Mouse (Mus musculus) CH12.LX (cell line): ENCODE results near the gene Igfals. TPM values are rescaled to one million over a fixed set of nuclear protein-coding genes. Genes with fewer than 3 reads are reported as not detected.

Experiments used
- DNase-seq: peaks from one replicate; pipeline ENCODE4 v3.0.0-alpha.2; 2013; ENCODE audit errors: extremely low read depth
- H3K27ac ChIP-seq: 2 replicates; pipeline ENCODE4 v1.5.1; 2012; ENCODE audit warnings: low read depth, mild to moderate bottlenecking, control low read depth, moderate library complexity; ENCODE audit not compliant: insufficient read depth
- H3K27me3 ChIP-seq: replicated peaks from 2 replicates; pipeline ENCODE3; 2012; ENCODE audit warnings: inconsistent platforms
- H3K36me3 ChIP-seq, 2 experiments: replicated peaks in 1 of 2; 2 replicates each; pipeline versions ENCODE3 to v1.6.1; 2012; ENCODE audit warnings: inconsistent platforms in 1 of 2, low read length in 1 of 2, mild to moderate bottlenecking in 1 of 2, mixed read lengths in 1 of 2, moderate library complexity in 1 of 2; ENCODE audit not compliant: control insufficient read depth in 1 of 2, insufficient read depth in 1 of 2
- H3K4me1 ChIP-seq, 2 experiments: 2 replicates each; pipeline ENCODE4 v1.6.1; 2012; ENCODE audit warnings: inconsistent platforms in 1 of 2, moderate library complexity in 1 of 2; ENCODE audit not compliant: insufficient read depth in 2 of 2, control insufficient read depth in 1 of 2
- H3K4me2 ChIP-seq: 2 replicates; pipeline ENCODE4 v1.6.1; 2012; ENCODE audit warnings: low read depth, mild to moderate bottlenecking, control low read depth; ENCODE audit not compliant: poor library complexity, insufficient read depth, severe bottlenecking
- H3K4me3 ChIP-seq, 3 experiments: fragments of 150-350 bp in 1 of 3; sonication (generic) in 1 of 3; replicated peaks in 1 of 3; 2 replicates each; pipeline versions ENCODE3 to v1.5.1; 2011 to 2012; ENCODE audit warnings: low read depth in 2 of 3, low read length in 2 of 3, mild to moderate bottlenecking in 2 of 3, moderate library complexity in 2 of 3, control low read depth in 1 of 3, improper control_type of control experiment in 1 of 3, inconsistent platforms in 1 of 3, mixed read lengths in 1 of 3; ENCODE audit not compliant: poor library complexity in 1 of 3
- H3K79me2 ChIP-seq: replicated peaks from 2 replicates; pipeline ENCODE4 v1.6.1; 2012; ENCODE audit warnings: mild to moderate bottlenecking, moderate library complexity; ENCODE audit not compliant: control insufficient read depth, poor library complexity, insufficient read depth, severe bottlenecking; ENCODE audit errors: extremely low read depth
- H3K9ac ChIP-seq: 2 replicates; pipeline ENCODE4 v1.6.1; 2012; ENCODE audit warnings: low read depth, mild to moderate bottlenecking, control low read depth, moderate library complexity; ENCODE audit not compliant: insufficient read depth
- H3K9me3 ChIP-seq: replicated peaks from 2 replicates; pipeline ENCODE3; 2012; ENCODE audit warnings: low read length, inconsistent platforms, mixed read lengths
- BHLHE40 ChIP-seq: IDR thresholded peaks from 2 replicates; pipeline ENCODE4 v1.6.1; 2011; ENCODE audit warnings: mild to moderate bottlenecking, low read depth, low read length, improper control_type of control experiment
- CHD1 ChIP-seq: IDR thresholded peaks from 2 replicates; pipeline ENCODE4 v1.6.1; 2012; ENCODE audit warnings: low read depth, low read length, improper control_type of control experiment, inconsistent platforms
- CHD2 ChIP-seq: IDR thresholded peaks from 2 replicates; pipeline ENCODE4 v1.6.1; 2011; ENCODE audit warnings: low read length, improper control_type of control experiment
- CTCF ChIP-seq, 2 experiments: IDR thresholded peaks in 1 of 2; conservative IDR thresholded peaks in 1 of 2; 2 replicates each; pipeline ENCODE4 v1.5.1; 2011 to 2012; ENCODE audit warnings: low read depth in 2 of 2, low read length in 2 of 2, improper control_type of control experiment in 1 of 2, inconsistent platforms in 1 of 2, mild to moderate bottlenecking in 1 of 2, moderate library complexity in 1 of 2
- E2F4 ChIP-seq: IDR thresholded peaks from 2 replicates; pipeline ENCODE4 v1.6.1; 2011; ENCODE audit warnings: low read depth, low read length, improper control_type of control experiment; ENCODE audit not compliant: insufficient replicate concordance
- ELF1 ChIP-seq: IDR thresholded peaks from 2 replicates; pipeline ENCODE4 v1.6.1; 2014; ENCODE audit warnings: low read depth, mild to moderate bottlenecking, inconsistent platforms, low read length, improper control_type of control experiment
- EP300 ChIP-seq: IDR thresholded peaks from 2 replicates; pipeline ENCODE4 v1.6.1; 2011; ENCODE audit warnings: low read length, improper control_type of control experiment
- ETS1 ChIP-seq: conservative IDR thresholded peaks from 2 replicates; pipeline ENCODE4 v1.6.1; 2012; ENCODE audit warnings: low read depth, mild to moderate bottlenecking, inconsistent platforms, low read length, improper control_type of control experiment, moderate library complexity
- HCFC1 ChIP-seq: IDR thresholded peaks from 2 replicates; pipeline ENCODE4 v1.6.1; 2012; ENCODE audit warnings: low read depth, mild to moderate bottlenecking, inconsistent platforms, low read length, improper control_type of control experiment
- IRF4 ChIP-seq: IDR thresholded peaks from 2 replicates; pipeline ENCODE4 v1.6.1; 2014; ENCODE audit warnings: low read depth, mild to moderate bottlenecking, inconsistent platforms, low read length, improper control_type of control experiment
- KAT2A ChIP-seq: IDR thresholded peaks from 2 replicates; pipeline ENCODE4 v1.6.1; 2012; ENCODE audit warnings: low read length, improper control_type of control experiment, inconsistent platforms; ENCODE audit not compliant: insufficient replicate concordance
- MAX ChIP-seq: IDR thresholded peaks from 2 replicates; pipeline ENCODE4 v1.6.1; 2011; ENCODE audit warnings: low read length, improper control_type of control experiment
- MAZ ChIP-seq: IDR thresholded peaks from 2 replicates; pipeline ENCODE4 v1.6.1; 2012; ENCODE audit warnings: low read depth, mild to moderate bottlenecking, inconsistent platforms, low read length, improper control_type of control experiment, moderate library complexity
- MEF2A ChIP-seq: IDR thresholded peaks from 2 replicates; pipeline ENCODE4 v1.6.1; 2014; ENCODE audit warnings: low read depth, mild to moderate bottlenecking, inconsistent platforms, low read length, improper control_type of control experiment, borderline replicate concordance
- MXI1 ChIP-seq: IDR thresholded peaks from 2 replicates; pipeline ENCODE4 v1.6.1; 2011; ENCODE audit warnings: mild to moderate bottlenecking, low read depth, low read length, improper control_type of control experiment
- MYC ChIP-seq: IDR thresholded peaks from 2 replicates; pipeline ENCODE4 v1.6.1; 2011; ENCODE audit warnings: low read depth, mild to moderate bottlenecking, improper control_type of control experiment, low read length
- PAX5 ChIP-seq: IDR thresholded peaks from 2 replicates; pipeline ENCODE4 v1.6.1; 2012; ENCODE audit warnings: low read length, inconsistent platforms, mixed read lengths
- POLR2A ChIP-seq: IDR thresholded peaks from 2 replicates; pipeline ENCODE4 v1.6.1; 2011; ENCODE audit warnings: low read depth, mild to moderate bottlenecking, improper control_type of control experiment, low read length
- RCOR1 ChIP-seq: conservative IDR thresholded peaks from 2 replicates; pipeline ENCODE4 v1.6.1; 2012; ENCODE audit warnings: low read depth, mild to moderate bottlenecking, inconsistent platforms, low read length, improper control_type of control experiment
- SIN3A ChIP-seq: IDR thresholded peaks from 2 replicates; pipeline ENCODE4 v1.6.1; 2012; ENCODE audit warnings: low read length, improper control_type of control experiment, inconsistent platforms
- TBP ChIP-seq: conservative IDR thresholded peaks from 2 replicates; pipeline ENCODE4 v1.6.1; 2011; ENCODE audit warnings: low read depth, low read length, improper control_type of control experiment
- TCF12 ChIP-seq: IDR thresholded peaks from 2 replicates; pipeline ENCODE4 v1.6.1; 2014; ENCODE audit warnings: low read depth, mild to moderate bottlenecking, inconsistent platforms, low read length, improper control_type of control experiment
- USF1 ChIP-seq: IDR thresholded peaks from 2 replicates; pipeline ENCODE4 v1.6.1; 2014; ENCODE audit warnings: low read depth, mild to moderate bottlenecking, inconsistent platforms, low read length, improper control_type of control experiment
- USF2 ChIP-seq: conservative IDR thresholded peaks from 2 replicates; pipeline ENCODE4 v1.6.1; 2011; ENCODE audit warnings: low read depth, low read length, improper control_type of control experiment
- dilution Hi-C: fragments of 300-500 bp; cut with MboI; formaldehyde crosslinking; loops from 2 replicates; pipeline ENCODE4 v1.14.3; 2020; ENCODE audit warnings: low sequenced_read_pairs; ENCODE audit not compliant: extremely low pct_unique_long_range_greater_than_20kb, extremely low pct_ligation_motif_present
- in situ Hi-C: fragments of 300-500 bp; cut with MboI; formaldehyde crosslinking; loops from 3 replicates; pipeline ENCODE4 v1.14.3; 2019; ENCODE audit warnings: low sequenced_read_pairs, low pct_ligation_motif_present, low pct_unique_long_range_greater_than_20kb, mixed read lengths
- polyA plus RNA-seq: library from polyadenylated mRNA; unstranded; fragments of >175 nt; gene quantifications from 2 replicates; pipeline ENCODE4 v1.2.1, GENCODE M21; 2012; ENCODE audit warnings: low read depth; ENCODE audit not compliant: insufficient read length
- total RNA-seq, 2 experiments: library from RNA; depleted of rRNA; stranded (reverse); fragments of 300-350 nt in 1 of 2; fragments of >200 nt in 1 of 2; gene quantifications; 2 replicates each; pipeline ENCODE4 v1.2.3; 2012 to 2014

Igfals gene
- total and polyA plus RNA-seq, 3 experiments: 5.0 to 9.8 (median 6.3) TPM

GRCm38 (mm10) chr17:24878117-24878397 lies 12.3 kb downstream of the Igfals start:
- Histone ChIP-seq H3K36me3 (peaks cover 17 to 46% of the 10 kb centered on the region in 2 experiments), H3K9ac (peak overlapping the region; percentile 62), H3K27me3 (no peaks in the 10 kb centered on the region), H3K4me1 (peaks cover 16 to 57% of the 10 kb centered on the region in 2 experiments), H3K27ac (peak overlapping the region; percentile 37), H3K9me3 (no peaks in the 10 kb centered on the region), H3K4me2 (peak overlapping the region; percentile 55), H3K79me2 (no peaks in the 10 kb centered on the region), H3K4me3 (peak overlapping the region; percentile 49 to 66 (median 62))
- in situ Hi-C loops (no loop called here), dilution Hi-C loops (no loop called here)
- DNase-seq: peak; percentile 73
- TF ChIP-seq USF2: peak; percentile 56
- peak; percentile 33; the same call in 1 of the 2 replicates for TF ChIP-seq ELF1
- no peak for TF ChIP-seq E2F4
- TF ChIP-seq CHD1: no peak
- TF ChIP-seq ETS1: peak; percentile 40; the same call in 1 of the 2 replicates
- TF ChIP-seq SIN3A: peak; percentile 84
- peak; percentile 54; the same call in 1 of the 2 replicates for TF ChIP-seq EP300
- no peak for TF ChIP-seq RCOR1
- peak; percentile 43; the same call in 1 of the 2 replicates for TF ChIP-seq POLR2A
- no peak for TF ChIP-seq CTCF (conservative IDR thresholded peaks at IDR 0.05 in 1 of 2, IDR thresholded peaks at IDR 0.05 in 1 of 2; ENCODE audit: low read depth in 2 of 2, low read length in 2 of 2)
- TF ChIP-seq HCFC1: peak; percentile 52
- peak; percentile 51; the same call in 1 of the 2 replicates for TF ChIP-seq BHLHE40
- TF ChIP-seq TCF12: peak; percentile 70; the same call in 1 of the 2 replicates
- TF ChIP-seq IRF4: 0 out of 2 replicates have a peak, but pooled peaks have one; percentile 28
- TF ChIP-seq CHD2: peak; percentile 88
- TF ChIP-seq MAX: peak; percentile 88
- TF ChIP-seq MYC: peak; percentile 83
- 0 out of 2 replicates have a peak, but pooled peaks have one; percentile 39 for TF ChIP-seq MEF2A
- TF ChIP-seq USF1: peak; percentile 78
- no peak for TF ChIP-seq PAX5
- TF ChIP-seq MXI1: peak; percentile 79
- 0 out of 2 replicates have a peak, but pooled peaks have one; percentile 24 for TF ChIP-seq MAZ
- 0 out of 2 replicates have a peak, but pooled peaks have one; percentile 49 for TF ChIP-seq KAT2A
- TF ChIP-seq TBP: 0 out of 2 replicates have a peak, but pooled peaks have one; percentile 25
